Mouse (Mus musculus): Measurements from ENCODE around the gene Prkcg. TPM values are rescaled to one million over a fixed set of nuclear protein-coding genes. Genes with fewer than 3 reads are reported as not detected.
A peak's percentile ranks its signal among the peaks of the same experiment; 100 is the strongest.

The Prkcg gene
- polyA plus RNA-seq, 1 experiment from 2014 or later, result 0.09 TPM

DNA sequence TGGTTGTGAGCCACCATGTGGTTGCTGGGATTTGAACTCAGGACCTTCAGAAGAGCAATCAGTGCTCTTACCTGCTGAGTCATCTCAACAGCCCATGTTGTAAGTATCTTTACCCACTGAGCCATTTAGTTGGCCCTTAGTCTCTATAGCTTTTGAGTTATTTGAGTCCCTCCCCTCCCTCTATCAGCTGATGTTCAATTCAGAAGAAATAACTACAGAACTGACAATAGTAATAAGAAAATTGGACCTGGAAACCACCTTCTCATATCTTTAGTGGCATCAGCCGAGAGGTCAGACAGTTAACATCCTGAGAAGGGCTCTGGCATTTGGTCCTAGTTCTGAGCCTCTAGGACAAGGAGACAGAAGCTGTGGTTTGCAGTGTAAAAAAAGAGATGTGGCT, 5.8 kb downstream of the Prkcg start:
- Histone ChIP-seq H3K27me3 (ENCODE audit: insufficient read depth, low read length) (no peaks in the 10 kb centered on the region), H3K9me3 (ENCODE audit: low read length) (no peaks in the 10 kb centered on the region), H3K27ac (ENCODE audit: low read depth) (peak overlapping the region; percentile 58), H3K9ac (replicated peaks) (no peak overlapping the region), H3K4me3 (ENCODE audit: low read depth, low read length) (no peak overlapping the region), H3K4me1 (ENCODE audit: insufficient read depth) (peaks cover 46% of the 10 kb centered on the region), H3K4me2 (ENCODE audit: low read depth, low read length) (peak overlapping the region; percentile 71), H3K36me3 (replicated peaks; ENCODE audit: insufficient read depth, low read length) (peaks cover 22% of the 10 kb centered on the region)
- TF ChIP-seq CTCF (IDR thresholded peaks at IDR 0.05; ENCODE audit: low read depth) (no peak), EP300 (IDR thresholded peaks at IDR 0.05; ENCODE audit: low read depth) (no peak)
- no peak for ATAC-seq
- no peak for DNase-seq
- 62% methylated on average over 1 of the region's 1 CpGs for WGBS (ENCODE audit: insufficient replicate concordance)

DNA sequence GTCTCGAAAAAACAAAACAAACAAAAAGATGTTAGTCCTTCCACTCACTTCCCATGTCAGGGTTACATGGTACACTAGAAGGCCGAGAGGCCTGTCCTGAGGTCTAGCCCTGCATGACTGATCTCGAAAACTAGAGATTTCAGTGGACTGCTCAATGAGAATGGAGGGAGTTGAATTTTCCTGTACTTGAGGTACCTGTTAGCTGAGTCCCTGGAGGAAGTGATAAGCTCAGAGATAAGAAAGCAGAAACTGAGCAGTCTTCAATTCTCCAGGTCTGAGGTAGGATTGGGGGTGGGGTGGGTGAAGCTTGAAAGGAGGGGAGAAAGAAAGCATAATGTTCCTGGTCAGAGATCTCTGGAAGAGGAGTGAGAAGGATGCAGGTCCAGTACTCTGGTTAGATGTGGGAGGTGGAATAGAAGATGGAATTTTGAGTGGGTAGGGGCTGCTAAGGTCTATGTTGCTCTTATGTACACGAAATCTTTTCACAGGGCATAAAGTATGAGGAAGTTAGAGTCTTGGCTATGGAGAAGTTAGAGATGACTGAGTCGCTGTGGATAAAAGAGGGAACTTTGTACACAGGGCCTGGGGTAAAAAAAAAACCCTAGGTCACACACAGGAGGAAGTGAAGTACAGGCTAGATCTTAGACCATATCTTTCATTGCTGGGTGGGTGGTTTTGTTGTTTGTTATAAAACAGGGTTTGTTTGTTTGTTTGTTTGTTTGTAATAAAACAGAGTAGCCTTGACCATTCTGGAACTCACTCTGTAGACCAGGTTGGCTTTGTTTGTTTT, 6.5 kb downstream of the Prkcg start:
- peaks cover 48% of the 10 kb centered on the region for H3K4me1 ChIP-seq (ENCODE audit: insufficient read depth)
- H3K36me3 ChIP-seq (replicated peaks; ENCODE audit: insufficient read depth, low read length), result peaks cover 22% of the 10 kb centered on the region
- no peak overlapping the region for H3K4me3 ChIP-seq (ENCODE audit: low read depth, low read length)
- TF ChIP-seq EP300 (IDR thresholded peaks at IDR 0.05; ENCODE audit: low read depth), result no peak
- H3K27ac ChIP-seq (ENCODE audit: low read depth), result peak overlapping the region; percentile 58
- WGBS (ENCODE audit: insufficient replicate concordance), result 46% methylated on average over 5 of the region's 5 CpGs
- H3K4me2 ChIP-seq (ENCODE audit: low read depth, low read length), result peak overlapping the region; percentile 71
- H3K27me3 ChIP-seq (ENCODE audit: insufficient read depth, low read length), result no peaks in the 10 kb centered on the region
- H3K9me3 ChIP-seq (ENCODE audit: low read length), result no peaks in the 10 kb centered on the region
- no peak overlapping the region for H3K9ac ChIP-seq (replicated peaks)
- ATAC-seq, result no peak
- DNase-seq, result no peak

DNA sequence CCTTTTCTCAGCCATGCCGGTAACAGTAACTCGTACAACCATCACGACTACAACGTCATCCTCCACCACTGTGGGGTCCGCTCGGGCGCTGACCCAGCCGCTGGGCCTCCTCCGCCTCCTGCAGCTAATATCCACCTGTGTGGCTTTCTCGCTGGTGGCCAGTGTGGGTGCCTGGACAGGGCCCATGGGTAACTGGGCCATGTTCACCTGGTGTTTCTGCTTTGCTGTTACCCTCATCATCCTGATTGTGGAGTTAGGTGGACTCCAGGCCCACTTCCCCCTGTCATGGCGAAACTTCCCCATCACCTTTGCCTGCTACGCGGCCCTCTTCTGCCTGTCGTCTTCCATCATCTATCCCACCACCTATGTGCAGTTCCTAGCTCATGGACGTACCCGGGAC, 7.7 kb downstream of the Prkcg start:
- peak overlapping the region; percentile 32; the same call in 1 of the 2 replicates for H3K4me2 ChIP-seq (ENCODE audit: low read depth, low read length)
- no peak overlapping the region for H3K27ac ChIP-seq (ENCODE audit: low read depth)
- 84% methylated on average over 16 of the region's 16 CpGs for WGBS (ENCODE audit: insufficient replicate concordance)
- no peak for ATAC-seq
- no peak for DNase-seq
- H3K4me1 ChIP-seq (ENCODE audit: insufficient read depth), result peaks cover 46% of the 10 kb centered on the region
- no peak overlapping the region for H3K4me3 ChIP-seq (ENCODE audit: low read depth, low read length)
- H3K9ac ChIP-seq (replicated peaks), result no peak overlapping the region
- H3K27me3 ChIP-seq (ENCODE audit: insufficient read depth, low read length), result no peaks in the 10 kb centered on the region
- TF ChIP-seq CTCF (IDR thresholded peaks at IDR 0.05; ENCODE audit: low read depth) (no peak), EP300 (IDR thresholded peaks at IDR 0.05; ENCODE audit: low read depth) (no peak)
- peaks cover 22% of the 10 kb centered on the region for H3K36me3 ChIP-seq (replicated peaks; ENCODE audit: insufficient read depth, low read length)
- H3K9me3 ChIP-seq (ENCODE audit: low read length), result no peaks in the 10 kb centered on the region

DNA sequence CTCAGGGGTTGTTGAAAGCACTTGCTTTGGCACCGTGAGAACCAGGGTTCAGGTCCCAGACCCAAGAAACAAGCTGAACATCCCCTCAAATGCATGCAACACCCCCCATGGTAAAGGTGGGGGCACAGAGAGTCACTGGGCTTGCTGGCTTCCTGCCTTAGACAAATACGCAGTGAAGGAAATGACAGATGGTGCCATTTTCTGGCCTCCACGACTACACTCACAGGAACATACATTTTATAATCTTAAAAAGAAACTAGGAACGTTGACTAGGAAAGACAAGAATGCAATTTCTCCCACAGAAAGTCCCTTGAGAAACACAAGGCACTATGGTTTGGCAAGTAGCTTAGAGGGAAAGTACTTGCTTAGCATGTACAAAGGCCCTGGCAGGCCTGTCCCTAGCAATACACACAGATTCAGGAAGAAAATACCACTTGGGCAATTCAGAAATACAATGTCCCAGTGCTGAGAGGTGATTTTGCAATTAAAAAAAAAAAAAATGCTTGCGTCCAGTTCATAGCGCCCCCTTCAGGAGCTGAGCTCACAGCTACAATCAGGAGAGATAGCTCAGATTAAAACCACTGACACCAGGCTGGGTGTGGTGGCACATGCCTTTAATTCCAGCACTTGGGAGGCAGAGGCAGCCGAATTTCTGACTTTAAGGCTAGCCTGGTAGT, 11.1 kb downstream of the Prkcg start:
- Histone ChIP-seq H3K27me3 (ENCODE audit: insufficient read depth, low read length) (peaks cover 22% of the 10 kb centered on the region), H3K4me2 (ENCODE audit: low read depth, low read length) (no peak overlapping the region), H3K36me3 (replicated peaks; ENCODE audit: insufficient read depth, low read length) (peaks cover 19% of the 10 kb centered on the region), H3K9me3 (ENCODE audit: low read length) (no peaks in the 10 kb centered on the region), H3K4me1 (ENCODE audit: insufficient read depth) (peaks cover 49% of the 10 kb centered on the region), H3K4me3 (ENCODE audit: low read depth, low read length) (no peak overlapping the region), H3K27ac (ENCODE audit: low read depth) (peak overlapping the region; percentile 36), H3K9ac (replicated peaks) (no peak overlapping the region)
- peak; percentile 23; the same call in 1 of the 2 replicates for ATAC-seq
- 52% methylated on average over 7 of the region's 7 CpGs for WGBS (ENCODE audit: insufficient replicate concordance)
- no peak for DNase-seq
- no peak for TF ChIP-seq EP300 (IDR thresholded peaks at IDR 0.05; ENCODE audit: low read depth)
- TF ChIP-seq CTCF (IDR thresholded peaks at IDR 0.05; ENCODE audit: low read depth), result peak; percentile 62

DNA sequence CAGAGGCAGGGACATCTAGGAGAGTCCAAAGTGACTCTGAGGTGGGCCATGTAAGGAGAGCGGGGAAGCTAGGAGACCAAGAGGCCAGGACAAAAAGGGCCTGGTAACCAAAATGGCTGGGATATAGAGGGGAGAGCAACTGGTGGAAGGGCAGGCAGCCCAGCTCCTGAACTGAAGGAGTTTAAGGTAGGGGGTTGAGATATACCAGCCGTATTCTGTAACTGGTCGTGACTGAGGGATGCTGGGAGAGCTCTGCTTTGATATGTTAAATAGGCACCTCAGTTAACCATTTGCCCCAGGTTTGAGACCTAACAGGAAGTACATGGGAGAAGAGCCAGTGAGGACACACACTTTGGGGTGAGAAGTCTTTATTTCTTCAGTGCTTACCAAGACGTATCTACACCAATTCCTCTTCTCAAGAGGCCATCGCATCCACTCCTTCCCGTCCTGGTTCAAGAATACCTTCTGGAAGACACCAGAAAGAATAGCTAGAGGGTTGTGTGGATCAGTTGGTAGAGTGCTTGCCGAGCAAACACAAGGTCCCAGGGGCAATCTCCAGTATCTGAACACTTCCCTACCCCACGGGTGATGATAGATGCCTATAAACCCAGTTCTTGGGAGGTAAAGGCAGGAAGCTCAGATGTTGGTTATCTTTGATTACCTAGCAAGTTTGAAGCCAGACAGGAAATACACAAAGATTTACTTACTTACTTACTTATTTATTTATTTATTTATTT, 12.1 kb downstream of the Prkcg start:
- H3K4me3 ChIP-seq (ENCODE audit: low read depth, low read length), result no peak overlapping the region
- 50% methylated on average over 8 of the region's 8 CpGs for WGBS (ENCODE audit: insufficient replicate concordance)
- H3K4me2 ChIP-seq (ENCODE audit: low read depth, low read length), result peak overlapping the region; percentile 64; the same call in 1 of the 2 replicates
- no peaks in the 10 kb centered on the region for H3K9me3 ChIP-seq (ENCODE audit: low read length)
- ATAC-seq (0 out of 2 replicates have a peak, but pooled peaks have one; percentile 13), DNase-seq (no peak)
- TF ChIP-seq CTCF (IDR thresholded peaks at IDR 0.05; ENCODE audit: low read depth) (no peak), EP300 (IDR thresholded peaks at IDR 0.05; ENCODE audit: low read depth) (no peak)
- no peak overlapping the region for H3K9ac ChIP-seq (replicated peaks)
- peaks cover 19% of the 10 kb centered on the region for H3K36me3 ChIP-seq (replicated peaks; ENCODE audit: insufficient read depth, low read length)
- H3K27ac ChIP-seq (ENCODE audit: low read depth), result peak overlapping the region; percentile 30; the same call in 1 of the 2 replicates
- peaks cover 29% of the 10 kb centered on the region for H3K27me3 ChIP-seq (ENCODE audit: insufficient read depth, low read length)
- peaks cover 42% of the 10 kb centered on the region for H3K4me1 ChIP-seq (ENCODE audit: insufficient read depth)

Measured in liver, postnatal 0 days (tissue).